Mouse (Mus musculus) adipocyte (in vitro differentiated cells): ENCODE measurements around the gene Ccr1l1.

Source experiments
- DNase-seq: peaks from one replicate; pipeline ENCODE4 v3.0.0-alpha.2; 2016; ENCODE audit warnings: low spot score

The Ccr1l1 gene

DNA sequence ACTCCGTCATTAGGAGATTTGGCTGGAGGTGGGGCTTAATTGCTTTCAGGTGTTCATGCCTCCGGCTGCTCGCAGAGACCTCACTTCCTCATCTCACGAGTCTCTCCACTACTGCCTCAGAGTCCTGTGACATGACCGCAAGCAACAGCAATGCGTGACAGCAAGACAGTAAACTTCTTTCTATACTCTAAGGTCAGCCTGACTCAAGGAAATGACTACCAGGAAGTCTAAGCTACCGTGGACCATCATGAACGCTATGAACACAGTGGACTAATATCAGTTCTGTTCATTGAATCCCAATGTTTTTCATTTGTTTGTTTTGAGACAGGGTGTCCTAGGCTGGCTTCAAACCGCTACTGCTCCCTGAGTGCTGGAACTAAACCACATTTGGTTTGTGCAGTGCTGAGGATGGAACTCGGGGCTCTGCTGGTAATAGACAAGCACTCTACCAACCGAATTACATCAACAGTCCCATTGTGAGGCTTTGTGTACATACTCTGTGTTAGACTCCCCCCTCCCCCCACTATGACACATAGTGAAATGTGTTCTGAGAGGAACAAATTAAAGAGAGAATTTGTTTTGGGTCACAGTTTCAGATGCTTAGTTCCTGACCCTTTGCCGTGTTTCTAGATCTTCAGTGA, 50.0 kb downstream of the Ccr1l1 start:
- DNase-seq: no peak

DNA sequence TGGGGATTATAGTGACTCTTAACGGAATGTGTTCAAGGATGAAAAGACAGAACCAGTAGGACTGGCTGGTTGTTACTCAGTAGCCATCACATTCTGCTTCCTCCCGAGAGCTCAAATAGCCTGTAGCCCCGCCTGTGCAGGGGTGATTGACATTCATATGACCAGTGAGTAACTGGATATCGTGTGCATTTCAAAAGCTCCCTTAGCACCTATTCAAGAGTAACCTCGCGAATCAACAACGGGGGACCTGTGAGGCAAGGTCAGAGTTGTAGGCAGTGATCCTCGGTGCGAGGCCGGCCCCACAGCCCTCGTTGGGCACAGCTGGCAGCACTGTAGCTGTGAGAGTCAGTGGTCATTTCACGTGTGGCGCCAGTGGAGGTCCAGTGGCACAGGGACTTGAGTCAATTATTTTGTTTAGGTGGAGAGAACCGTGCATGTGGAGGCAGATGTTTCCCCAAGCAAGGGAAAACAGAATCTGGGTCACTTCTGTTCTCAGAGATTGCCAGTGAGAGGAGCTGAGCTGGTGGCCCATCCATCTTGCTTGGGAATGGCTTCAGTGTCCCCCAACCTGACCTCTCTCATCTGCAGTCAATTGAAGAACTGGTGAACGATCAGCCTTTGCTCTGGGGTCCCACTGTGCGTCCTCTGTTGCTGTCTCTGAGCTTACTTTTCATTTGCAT, 50.8 kb downstream of the Ccr1l1 start:
- DNase-seq: no peak
